Comparison of ENCODE assay signal across 11 mouse cellular contexts in genomic region chr10:96826234-96826788, GRCm38 (mm10).
DNase-seq lines count a peak whose midpoint lies in the region; ATAC-seq and TF ChIP-seq lines count a peak whose summit lies in the region.
"Had no signal": no experiment of that assay in that cellular context is flagged by ENCODE, and none has a peak within 500 bp of the region (broad histone marks: within the 10 kb centered on the region; RNA-seq: fewer than 3 reads in every experiment).

No protein-coding gene starts in this region.

- no peaks in the 10 kb centered on the region for H3K9me3 ChIP-seq in heart, embryonic 16.5 days (replicated peaks; ENCODE audit: control insufficient read depth, low read length)
- no peaks in the 10 kb centered on the region for H3K9me3 ChIP-seq in hindbrain, postnatal 0 days (ENCODE audit: low read length)

- H3K9ac ChIP-seq in heart, embryonic 16.5 days (ENCODE audit: low read length), result 0 out of 2 replicates have a peak overlapping the region, but pooled peaks have one; percentile 12
- peak overlapping the region; percentile 15; the same call in 1 of the 2 replicates for H3K9ac ChIP-seq in hindbrain, postnatal 0 days (replicated peaks; ENCODE audit: low read length)

- 43% methylated on average over 7 of the region's 7 CpGs for WGBS in heart, embryonic 16.5 days
- 30% methylated on average over 7 of the region's 7 CpGs for WGBS in hindbrain, postnatal 0 days
- 47% methylated on average over 7 of the region's 7 CpGs for WGBS in kidney, adult 2 months

- DNase-seq in heart, adult 11 months, result no peak
- DNase-seq in embryo, embryonic 9.5 days (ENCODE audit: extremely low spot score), result peak; percentile 15
- DNase-seq in hindbrain, postnatal 0 days (ENCODE audit: low spot score), result peak; percentile 12
- no peak for DNase-seq in adrenal gland, postnatal 14 days
- no peak for DNase-seq in kidney, adult 2 months
- DNase-seq in T-cell, adult 2 months (ENCODE audit: low spot score), result no peak
- DNase-seq: cerebellum, adult 9-11 months; gastrocnemius, postnatal 25 days had no signal

- peaks cover 4% of the 10 kb centered on the region; the same call in 1 of the 2 replicates for H3K4me1 ChIP-seq in heart, embryonic 16.5 days (ENCODE audit: control insufficient read depth, insufficient read depth, low read length)
- no peaks in the 10 kb centered on the region for H3K4me1 ChIP-seq in hindbrain, postnatal 0 days (ENCODE audit: insufficient read depth, low read length)
- 0 out of 2 replicates have a peak, but pooled peaks cover 3% of the 10 kb centered on the region for H3K4me1 ChIP-seq in kidney, adult 2 months (ENCODE audit: control insufficient read depth, insufficient read depth, low read length)

- no peak for TF ChIP-seq POLR2A in myocyte (IDR thresholded peaks at IDR 0.05; ENCODE audit: insufficient read length, low read depth)
- no peak for TF ChIP-seq POLR2A in kidney, adult 2 months (IDR thresholded peaks at IDR 0.05; ENCODE audit: low read depth, low read length)

- no peak for ATAC-seq in heart, embryonic 16.5 days (replicated peaks; ENCODE audit: extremely low read depth, insufficient read depth, low FRiP score)
- ATAC-seq in hindbrain, postnatal 0 days, result no peak

- no peaks in the 10 kb centered on the region for H3K79me2 ChIP-seq in myocyte (ENCODE audit: control insufficient read depth, insufficient read depth)

- no peak overlapping the region for H3K4me2 ChIP-seq in heart, embryonic 16.5 days (ENCODE audit: low read depth, low read length)
- peak overlapping the region; percentile 43 for H3K4me2 ChIP-seq in hindbrain, postnatal 0 days (ENCODE audit: low read depth, low read length)
- H3K4me2 ChIP-seq in myocyte (ENCODE audit: low read depth), result peak overlapping the region; percentile 43

- no peak for TF ChIP-seq CTCF in hindbrain, postnatal 0 days (IDR thresholded peaks at IDR 0.05; ENCODE audit: low read depth)
- no peak for TF ChIP-seq CTCF in kidney, adult 2 months (conservative IDR thresholded peaks at IDR 0.05; ENCODE audit: insufficient read depth, insufficient read length, low read depth, low read length)

- H3K27ac ChIP-seq in heart, embryonic 16.5 days (ENCODE audit: low read length), result no peak overlapping the region
- no peak overlapping the region for H3K27ac ChIP-seq in hindbrain, postnatal 0 days
- H3K27ac ChIP-seq in kidney, adult 2 months (ENCODE audit: insufficient read depth, low read depth, low read length), result no peak overlapping the region
- H3K27ac ChIP-seq: macrophage had no signal

- no peaks in the 10 kb centered on the region for H3K27me3 ChIP-seq in heart, embryonic 16.5 days (ENCODE audit: control insufficient read depth, insufficient read depth, low read length)
- no peaks in the 10 kb centered on the region for H3K27me3 ChIP-seq in hindbrain, postnatal 0 days (ENCODE audit: insufficient read depth, low read length)
- H3K27me3 ChIP-seq in myocyte (ENCODE audit: control insufficient read depth, insufficient read depth, insufficient read length), result no peaks in the 10 kb centered on the region
- no peaks in the 10 kb centered on the region for H3K27me3 ChIP-seq in kidney, adult 2 months (replicated peaks; ENCODE audit: control insufficient read depth, insufficient read depth, low read length)

- no peak overlapping the region for H3ac ChIP-seq in myocyte (ENCODE audit: control insufficient read depth, insufficient read length)

- H3K36me3 ChIP-seq in heart, embryonic 16.5 days (ENCODE audit: control insufficient read depth, insufficient read depth), result no peaks in the 10 kb centered on the region
- no peaks in the 10 kb centered on the region for H3K36me3 ChIP-seq in hindbrain, postnatal 0 days (ENCODE audit: insufficient read depth, low read length)
- H3K36me3 ChIP-seq in myocyte (ENCODE audit: control insufficient read depth, insufficient read depth), result no peaks in the 10 kb centered on the region
- H3K36me3 ChIP-seq in kidney, adult 2 months (ENCODE audit: control insufficient read depth, insufficient read depth, low read length), result no peaks in the 10 kb centered on the region

- no peak overlapping the region for H3K4me3 ChIP-seq in heart, embryonic 16.5 days (ENCODE audit: low read length)
- no peak overlapping the region for H3K4me3 ChIP-seq in hindbrain, postnatal 0 days (ENCODE audit: low read length)
- H3K4me3 ChIP-seq in myocyte, result no peak overlapping the region
- H3K4me3 ChIP-seq in kidney, adult 2 months (ENCODE audit: insufficient read depth, low read depth, low read length), result no peak overlapping the region

TF ChIP-seq in myocyte, 11 proteins besides CTCF, POLR2A, EP300 and RAD21:
- TF ChIP-seq MYOD1 (IDR thresholded peaks at IDR 0.05; ENCODE audit: control insufficient read depth in 1 of 3, insufficient read length in 2 of 3, low read depth in 2 of 3) (peak in 1 of 3 experiments; percentile 57), REST (IDR thresholded peaks at IDR 0.05; ENCODE audit: insufficient read depth, insufficient read length) (no peak), E2F4 (IDR thresholded peaks at IDR 0.05; ENCODE audit: insufficient read depth) (no peak)

Comparison
In these comparisons a context has a peak if more than half of its experiments do, and no peak if none do; other contexts are left out.
1. DNase-seq: peak in embryo, embryonic 9.5 days (single experiment) and hindbrain, postnatal 0 days (single experiment); none in heart, adult 11 months (single experiment), adrenal gland, postnatal 14 days (single experiment), kidney, adult 2 months (single experiment) and T-cell, adult 2 months (single experiment).